Mouse (Mus musculus) E14TG2a.4 (cell line): ENCODE data around the gene Atp6v0a2.

Source experiments
- CTCF ChIP-seq: conservative IDR thresholded peaks from 2 replicates; pipeline ENCODE4 v1.5.1; 2014; ENCODE audit warnings: low read length
- POU5F1 ChIP-seq: IDR thresholded peaks from 2 replicates; pipeline ENCODE4 v1.6.1; 2014; ENCODE audit warnings: low read length, borderline replicate concordance

- no peak for TF ChIP-seq CTCF
- no peak for TF ChIP-seq POU5F1
These were observed 123.3 kb downstream of the Atp6v0a2 start for GRCm38 (mm10) chr5:124751656-124752055.
